Mouse (Mus musculus) midbrain, postnatal 0 days (tissue): ENCODE data around the gene Cnmd. TPM values are rescaled to one million over a fixed set of nuclear protein-coding genes. Genes with fewer than 3 reads are reported as not detected.

Source experiments
- ATAC-seq: fragments of 200-750 bp; cut with Nextera tagmentation; 2 replicates; pipeline ENCODE4 v1.8.0; 2017; ENCODE audit warnings: moderate number of reproducible peaks, mild to moderate bottlenecking, moderate TSS enrichment, moderate library complexity; ENCODE audit not compliant: low FRiP score
- DNase-seq: peaks from one replicate; pipeline ENCODE4 v3.0.0-alpha.2; 2015; ENCODE audit warnings: low spot score
- H3K27ac ChIP-seq: fragments of 300-500 bp; sonication (generic); 2 replicates; pipeline ENCODE4 v1.5.1; 2014; ENCODE audit warnings: low read depth, mild to moderate bottlenecking, low read length, mixed read lengths
- H3K27me3 ChIP-seq: fragments of 300-500 bp; sonication (generic); 2 replicates; pipeline ENCODE4 v1.6.1; 2014; ENCODE audit warnings: low read length, control low read depth, mixed read lengths; ENCODE audit not compliant: insufficient read depth
- H3K36me3 ChIP-seq: fragments of 300-500 bp; sonication (generic); 2 replicates; pipeline ENCODE4 v1.6.1; 2014; ENCODE audit warnings: low read length, control low read depth, mixed read lengths; ENCODE audit not compliant: insufficient read depth
- H3K4me1 ChIP-seq: fragments of 300-500 bp; sonication (generic); 2 replicates; pipeline ENCODE4 v1.6.1; 2014; ENCODE audit warnings: mild to moderate bottlenecking, control low read depth, antibody characterized with exemption, low read length, mixed read lengths; ENCODE audit not compliant: insufficient read depth
- H3K4me2 ChIP-seq: fragments of 300-500 bp; sonication (generic); 2 replicates; pipeline ENCODE4 v1.6.1; 2014; ENCODE audit warnings: low read depth, mild to moderate bottlenecking, low read length, mixed read lengths; ENCODE audit not compliant: poor library complexity, severe bottlenecking
- H3K4me3 ChIP-seq: fragments of 300-500 bp; sonication (generic); 2 replicates; pipeline ENCODE4 v1.5.1; 2014; ENCODE audit warnings: low read depth, mild to moderate bottlenecking, low read length, moderate library complexity
- H3K9ac ChIP-seq: fragments of 300-500 bp; sonication (generic); replicated peaks from 2 replicates; pipeline ENCODE4 v1.6.1; 2014; ENCODE audit warnings: mild to moderate bottlenecking, low read length, moderate library complexity, mixed read lengths; ENCODE audit not compliant: poor library complexity, severe bottlenecking
- H3K9me3 ChIP-seq: fragments of 300-500 bp; sonication (generic); 2 replicates; pipeline ENCODE4 v1.6.1; 2016; ENCODE audit warnings: low read length, control low read depth
- CTCF ChIP-seq: IDR thresholded peaks from 2 replicates; pipeline ENCODE4 v1.5.1; 2016; ENCODE audit warnings: antibody characterized with exemption, mild to moderate bottlenecking
- WGBS: fragments of 180-500 bp; shearing (Covaris S2); extraction: QIAGEN DNeasy Blood & Tissue Kit; methylation state at CpG from one replicate; pipeline ENCODE4 v1.1.7; 2014; 5-methylcytosine and 5-hydroxymethylcytosine counted together
- polyA plus RNA-seq: library from polyadenylated mRNA; unstranded; fragments of >200 nt; fragmentation: Nextera tagmentation; extraction: Ambion mirVana; gene quantifications from 2 replicates; pipeline ENCODE4 v1.2.1, GENCODE M21; 2015
- total RNA-seq: library from RNA; depleted of rRNA; stranded (reverse); fragments of >200 nt; gene quantifications from 2 replicates; pipeline ENCODE4 v1.2.3, GENCODE M21; 2014

Cnmd gene
- total and polyA plus RNA-seq, 2 experiments from 2014 or later = 3.1 to 4.0 TPM

DNA sequence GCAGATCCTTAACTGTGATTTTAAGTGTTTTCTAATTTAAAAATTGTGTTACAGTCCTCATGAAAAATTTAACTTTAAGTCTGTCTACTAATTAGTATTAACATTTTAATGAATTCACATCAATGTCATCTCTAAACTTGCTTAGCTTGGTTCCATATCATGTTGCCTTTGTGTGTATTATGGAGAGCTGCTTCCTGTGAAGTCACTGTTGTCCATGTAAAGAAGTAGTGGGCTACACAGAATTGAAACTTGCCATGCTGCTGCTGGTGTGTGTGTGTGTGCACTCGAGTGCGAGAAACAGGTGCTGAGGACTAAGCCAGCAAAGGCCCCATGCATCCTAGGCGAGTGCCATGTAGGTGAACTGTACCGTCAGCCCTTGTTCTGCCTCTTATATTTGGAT lies 54.6 kb downstream of the Cnmd start:
- Histone ChIP-seq H3K9me3 (no peaks in the 10 kb centered on the region), H3K27ac (no peak overlapping the region), H3K9ac (no peak overlapping the region), H3K4me3 (no peak overlapping the region), H3K36me3 (peaks cover 33% of the 10 kb centered on the region), H3K4me2 (no peak overlapping the region), H3K27me3 (no peaks in the 10 kb centered on the region), H3K4me1 (no peaks in the 10 kb centered on the region)
- 92% methylated on average over 4 of the region's 4 CpGs for WGBS
- DNase-seq = no peak
- ATAC-seq = no peak
- TF ChIP-seq CTCF = no peak

DNA sequence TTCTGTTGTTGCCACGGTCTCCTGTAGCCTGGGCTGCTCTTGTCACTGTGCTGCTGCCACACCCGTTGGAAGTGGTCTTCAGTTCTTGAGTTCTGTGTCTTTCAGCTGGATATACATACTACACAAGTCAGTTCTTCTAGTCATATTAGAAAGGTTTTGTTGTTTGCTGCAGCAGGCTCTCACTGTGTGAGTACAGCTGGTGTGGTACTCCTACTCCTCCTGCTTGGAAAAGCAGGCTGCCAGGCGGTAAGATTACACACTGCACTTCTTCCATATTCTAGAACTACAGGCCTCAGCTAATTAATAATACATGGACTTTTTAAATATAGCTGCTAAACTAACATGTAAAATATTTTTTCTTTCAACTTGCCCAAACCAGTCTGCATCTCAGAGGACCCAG lies 55.1 kb downstream of the Cnmd start:
- no peak for TF ChIP-seq CTCF
- Histone ChIP-seq H3K9me3 (no peaks in the 10 kb centered on the region), H3K4me2 (no peak overlapping the region), H3K27me3 (no peaks in the 10 kb centered on the region), H3K4me1 (no peaks in the 10 kb centered on the region), H3K9ac (no peak overlapping the region), H3K4me3 (no peak overlapping the region), H3K36me3 (peaks cover 33% of the 10 kb centered on the region), H3K27ac (no peak overlapping the region)
- 90% methylated on average over 3 of the region's 3 CpGs for WGBS
- no peak for DNase-seq
- ATAC-seq = no peak

DNA sequence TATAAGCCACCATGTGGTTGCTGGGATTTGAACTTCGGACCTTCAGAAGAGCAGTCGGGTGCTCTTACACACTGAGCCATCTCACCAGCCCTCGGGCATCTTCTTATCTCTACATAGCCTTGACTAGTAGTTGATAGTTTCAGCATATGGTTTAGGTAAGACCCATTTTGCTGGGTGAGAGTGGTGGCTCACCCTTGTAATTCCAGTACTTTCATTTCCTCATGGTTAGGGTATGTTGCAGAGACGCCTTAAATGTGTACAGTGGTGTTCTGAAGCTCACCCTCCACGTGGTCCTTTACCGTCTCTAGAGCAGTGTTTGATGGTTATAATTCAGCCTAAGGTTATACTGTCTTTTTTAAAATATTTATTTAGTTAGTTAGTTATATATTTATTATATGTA lies 55.6 kb downstream of the Cnmd start:
- no peak overlapping the region for H3K27ac ChIP-seq
- no peak overlapping the region for H3K4me3 ChIP-seq
- no peak for TF ChIP-seq CTCF
- H3K9me3 ChIP-seq = no peaks in the 10 kb centered on the region
- H3K9ac ChIP-seq = no peak overlapping the region
- no peaks in the 10 kb centered on the region for H3K4me1 ChIP-seq
- no peak for ATAC-seq
- no peak for DNase-seq
- WGBS = 91% methylated on average over 6 of the region's 6 CpGs
- H3K36me3 ChIP-seq = peaks cover 37% of the 10 kb centered on the region
- no peak overlapping the region for H3K4me2 ChIP-seq
- H3K27me3 ChIP-seq = no peaks in the 10 kb centered on the region

DNA sequence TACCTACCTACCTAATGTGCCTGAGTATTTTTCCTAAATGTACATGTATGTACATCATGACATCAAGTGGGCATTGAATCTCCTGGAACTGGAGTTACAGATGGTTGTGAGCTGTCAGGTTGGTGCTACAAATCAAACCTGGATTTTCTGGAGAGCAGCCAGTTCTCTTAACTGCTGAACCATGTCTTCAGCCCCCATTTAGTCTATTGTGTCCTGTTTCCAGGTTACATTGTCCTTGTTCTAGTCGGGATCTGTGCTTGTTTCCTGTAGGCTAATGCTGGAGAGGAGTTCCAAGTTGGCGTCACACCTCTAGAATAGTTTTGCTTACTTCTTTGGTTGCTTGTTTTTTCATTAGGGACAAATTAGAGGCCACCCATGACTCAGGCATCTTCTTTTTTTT lies 56.1 kb downstream of the Cnmd start:
- H3K27me3 ChIP-seq = no peaks in the 10 kb centered on the region
- no peak for TF ChIP-seq CTCF
- no peak overlapping the region for H3K27ac ChIP-seq
- DNase-seq (no peak), ATAC-seq (no peak)
- 69% methylated on average over 2 of the region's 2 CpGs for WGBS
- no peaks in the 10 kb centered on the region for H3K9me3 ChIP-seq
- H3K4me2 ChIP-seq = no peak overlapping the region
- peaks cover 35% of the 10 kb centered on the region for H3K36me3 ChIP-seq
- H3K4me3 ChIP-seq = no peak overlapping the region
- H3K4me1 ChIP-seq = no peaks in the 10 kb centered on the region
- H3K9ac ChIP-seq = no peak overlapping the region

DNA sequence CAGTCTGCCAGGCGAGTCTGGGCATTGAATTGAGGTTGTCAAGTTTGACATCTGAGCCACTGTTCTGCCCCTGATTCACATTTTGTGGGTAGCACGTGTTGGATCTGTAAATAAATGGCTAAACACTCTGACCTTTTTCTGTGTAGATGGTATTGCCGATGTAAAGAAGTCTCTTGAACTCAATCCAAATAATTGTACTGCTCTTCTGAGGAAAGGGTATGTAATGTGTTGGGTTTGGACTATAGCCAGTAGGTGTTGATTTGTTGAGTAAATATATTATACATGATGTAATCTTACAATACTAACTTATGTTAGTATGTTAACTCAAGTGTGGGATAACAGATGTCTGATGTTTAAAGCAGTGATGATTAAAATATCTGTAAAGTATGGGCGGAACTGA lies 65.4 kb downstream of the Cnmd start:
- 83% methylated on average over 4 of the region's 4 CpGs for WGBS
- Histone ChIP-seq H3K36me3 (peaks cover 12% of the 10 kb centered on the region), H3K9ac (no peak overlapping the region), H3K9me3 (no peaks in the 10 kb centered on the region), H3K27me3 (no peaks in the 10 kb centered on the region), H3K27ac (no peak overlapping the region), H3K4me2 (no peak overlapping the region), H3K4me3 (no peak overlapping the region), H3K4me1 (no peaks in the 10 kb centered on the region)
- ATAC-seq = no peak
- DNase-seq = no peak
- no peak for TF ChIP-seq CTCF

DNA sequence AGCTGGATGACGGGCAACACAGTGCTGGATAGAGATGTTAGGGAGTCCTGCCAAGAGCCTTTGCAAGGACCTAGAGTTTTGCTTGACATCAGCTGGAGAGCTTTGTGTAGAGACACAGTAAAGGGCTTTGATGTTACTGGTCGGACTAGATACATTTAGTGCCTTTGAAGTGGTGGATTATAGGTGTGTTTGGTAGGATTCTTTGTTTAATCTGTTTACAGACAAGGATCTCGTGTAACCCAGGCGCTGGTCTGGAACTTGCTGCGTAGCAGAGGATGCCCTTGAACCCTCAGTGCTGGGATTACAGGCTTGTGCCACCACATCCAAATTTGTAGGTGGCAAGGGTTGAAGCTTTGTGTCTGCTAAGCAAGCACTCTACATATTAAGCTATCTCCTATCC lies 67.9 kb downstream of the Cnmd start:
- Histone ChIP-seq H3K36me3 (peaks cover 8% of the 10 kb centered on the region; the same call in 1 of the 2 replicates), H3K27me3 (no peaks in the 10 kb centered on the region), H3K27ac (no peak overlapping the region), H3K4me3 (no peak overlapping the region), H3K9ac (no peak overlapping the region), H3K9me3 (no peaks in the 10 kb centered on the region), H3K4me1 (0 out of 2 replicates have a peak, but pooled peaks cover under 1% of the 10 kb centered on the region), H3K4me2 (no peak overlapping the region)
- no peak for DNase-seq
- ATAC-seq = no peak
- no peak for TF ChIP-seq CTCF
- 77% methylated on average over 5 of the region's 5 CpGs for WGBS
